Mouse (Mus musculus) forebrain, embryonic 15.5 days (tissue): ENCODE data around the gene Sdf4. TPM values are rescaled to one million over a fixed set of nuclear protein-coding genes. Genes with fewer than 3 reads are reported as not detected.

Experiments used
- ATAC-seq: fragments of 200-750 bp; cut with Nextera tagmentation; replicated peaks from 2 replicates; pipeline ENCODE4 v1.8.0; 2017; ENCODE audit warnings: mild to moderate bottlenecking, moderate TSS enrichment, moderate library complexity
- H3K27ac ChIP-seq: fragments of 300-500 bp; sonication (generic); replicated peaks from 2 replicates; pipeline ENCODE4 v1.5.1; 2015; ENCODE audit warnings: mild to moderate bottlenecking, inconsistent platforms
- H3K27me3 ChIP-seq: fragments of 300-500 bp; sonication (generic); 2 replicates; pipeline ENCODE4 v1.6.1; 2015; ENCODE audit warnings: inconsistent platforms
- H3K36me3 ChIP-seq: fragments of 300-500 bp; sonication (generic); 2 replicates; pipeline ENCODE4 v1.6.1; 2015; ENCODE audit warnings: mild to moderate bottlenecking, inconsistent platforms
- H3K4me1 ChIP-seq: fragments of 300-500 bp; sonication (generic); 2 replicates; pipeline ENCODE4 v1.6.1; 2015; ENCODE audit warnings: inconsistent platforms
- H3K4me2 ChIP-seq: fragments of 300-500 bp; sonication (generic); replicated peaks from 2 replicates; pipeline ENCODE4 v1.6.1; 2015; ENCODE audit warnings: mild to moderate bottlenecking, inconsistent platforms
- H3K4me3 ChIP-seq: fragments of 300-500 bp; sonication (generic); 2 replicates; pipeline ENCODE4 v1.5.1; 2015; ENCODE audit warnings: mild to moderate bottlenecking, inconsistent platforms
- H3K9ac ChIP-seq: fragments of 300-500 bp; sonication (generic); replicated peaks from 2 replicates; pipeline ENCODE4 v1.6.1; 2015; ENCODE audit warnings: mild to moderate bottlenecking, inconsistent platforms
- H3K9me3 ChIP-seq: fragments of 300-500 bp; sonication (generic); 2 replicates; pipeline ENCODE4 v1.6.1; 2016; ENCODE audit warnings: inconsistent platforms
- WGBS: fragments of 180-500 bp; shearing (Covaris S2); methylation state at CpG from one replicate; pipeline ENCODE4 v1.1.7; 2015; ENCODE audit warnings: mixed read lengths; 5-methylcytosine and 5-hydroxymethylcytosine counted together
- polyA plus RNA-seq: library from polyadenylated mRNA; unstranded; fragments of >200 nt; fragmentation: Nextera tagmentation; extraction: Ambion mirVana; gene quantifications from 2 replicates; pipeline ENCODE4 v1.2.1, GENCODE M21; 2015

The Sdf4 gene
- polyA plus RNA-seq, 1 experiment from 2014 or later = 114 TPM

DNA sequence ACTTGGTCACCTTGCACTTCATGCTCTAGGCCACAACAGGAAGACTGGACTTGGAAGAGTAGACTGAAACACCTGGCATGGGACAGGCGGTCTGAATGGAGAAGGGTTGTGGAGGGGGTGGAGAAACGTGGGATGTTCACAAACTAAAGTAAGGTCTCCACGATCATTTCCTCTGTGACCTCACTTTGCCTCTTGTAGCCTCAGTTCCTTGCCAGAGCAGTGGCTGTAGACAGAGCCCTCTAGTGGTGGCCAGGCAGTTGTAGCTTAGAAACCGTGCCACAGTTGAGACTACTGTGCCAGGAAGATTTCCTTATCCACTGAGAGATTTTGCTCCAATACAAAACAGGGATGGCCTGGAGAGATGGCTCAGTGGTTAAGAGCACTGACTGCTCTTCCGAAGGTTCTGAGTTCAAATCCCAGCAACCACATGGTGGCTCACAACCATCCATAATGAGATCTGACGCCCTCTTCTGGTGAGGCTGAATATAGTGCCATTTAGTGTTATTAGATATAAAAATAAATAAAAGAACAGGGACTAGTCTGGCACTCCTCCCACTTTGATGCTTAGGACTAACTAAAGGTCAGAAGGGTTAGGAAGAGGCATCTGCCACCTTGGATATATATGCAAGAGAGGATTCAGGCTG lies 40.9 kb downstream of the Sdf4 start:
- WGBS = 53% methylated on average over 6 of the region's 6 CpGs

DNA sequence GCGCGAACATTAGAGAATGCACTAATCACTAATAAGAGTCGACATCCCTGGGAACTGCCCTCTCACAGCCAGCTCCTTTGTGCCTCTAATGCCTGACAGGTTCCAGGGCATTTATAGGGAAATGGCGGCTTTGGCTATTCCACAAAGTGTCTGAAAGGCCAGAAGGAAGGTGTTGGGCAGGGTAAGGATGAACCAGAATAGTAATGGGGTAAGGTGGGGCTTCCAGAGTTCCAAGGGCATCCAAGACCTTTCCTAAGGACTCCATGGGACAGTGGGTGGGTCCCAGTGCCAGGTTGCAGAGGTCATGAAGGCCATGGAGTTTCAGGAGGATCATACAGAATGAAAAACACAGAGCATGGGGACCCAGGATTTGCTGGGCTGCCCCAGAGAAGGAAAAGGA lies 41.6 kb downstream of the Sdf4 start:
- Histone ChIP-seq H3K9ac (no peak overlapping the region), H3K36me3 (no peaks in the 10 kb centered on the region), H3K4me2 (no peak overlapping the region), H3K9me3 (no peaks in the 10 kb centered on the region), H3K4me1 (peaks cover 37% of the 10 kb centered on the region), H3K27ac (no peak overlapping the region), H3K4me3 (0 out of 2 replicates have a peak overlapping the region, but pooled peaks have one; percentile 23), H3K27me3 (peaks cover 21% of the 10 kb centered on the region)
- ATAC-seq = no peak
- 45% methylated on average over 4 of the region's 4 CpGs for WGBS

More for the DNA sequence above, 40.9 kb downstream of the Sdf4 start:
- H3K9me3 ChIP-seq = no peaks in the 10 kb centered on the region
- no peak for ATAC-seq
- H3K27ac ChIP-seq = no peak overlapping the region
- no peak overlapping the region for H3K9ac ChIP-seq
- H3K36me3 ChIP-seq = no peaks in the 10 kb centered on the region
- peaks cover 37% of the 10 kb centered on the region for H3K4me1 ChIP-seq
- peaks cover 21% of the 10 kb centered on the region for H3K27me3 ChIP-seq
- H3K4me3 ChIP-seq = no peak overlapping the region
- H3K4me2 ChIP-seq = no peak overlapping the region

DNA sequence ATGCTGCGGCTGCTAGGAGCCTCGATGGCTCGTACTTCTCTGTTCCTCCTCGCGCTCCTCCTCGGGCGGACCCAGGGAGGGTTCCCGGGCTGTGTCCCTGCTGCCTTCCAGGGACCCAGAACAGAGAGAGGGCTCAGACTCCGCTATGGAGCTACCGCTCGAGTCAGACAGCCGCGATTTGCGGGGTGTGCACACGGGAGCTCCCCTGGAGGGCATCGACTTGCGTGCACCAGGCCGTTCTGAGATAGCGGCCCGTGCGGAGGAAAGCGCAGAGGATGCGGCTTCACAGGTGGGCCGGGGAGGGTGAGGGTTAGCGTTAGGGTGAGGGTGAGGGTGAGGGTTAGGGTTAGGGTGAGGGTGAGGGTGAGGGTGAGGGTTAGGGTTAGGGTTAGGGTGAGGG lies 42.2 kb downstream of the Sdf4 start:
- no peaks in the 10 kb centered on the region for H3K36me3 ChIP-seq
- peak overlapping the region; percentile 23 for H3K4me3 ChIP-seq
- WGBS = 3% methylated on average over 25 of the region's 25 CpGs
- no peak for ATAC-seq
- no peak overlapping the region for H3K27ac ChIP-seq
- H3K9me3 ChIP-seq = no peaks in the 10 kb centered on the region
- H3K27me3 ChIP-seq = peaks cover 21% of the 10 kb centered on the region
- peaks cover 37% of the 10 kb centered on the region for H3K4me1 ChIP-seq
- peak overlapping the region; percentile 29; the same call in 1 of the 2 replicates for H3K9ac ChIP-seq
- H3K4me2 ChIP-seq = peak overlapping the region; percentile 36

DNA sequence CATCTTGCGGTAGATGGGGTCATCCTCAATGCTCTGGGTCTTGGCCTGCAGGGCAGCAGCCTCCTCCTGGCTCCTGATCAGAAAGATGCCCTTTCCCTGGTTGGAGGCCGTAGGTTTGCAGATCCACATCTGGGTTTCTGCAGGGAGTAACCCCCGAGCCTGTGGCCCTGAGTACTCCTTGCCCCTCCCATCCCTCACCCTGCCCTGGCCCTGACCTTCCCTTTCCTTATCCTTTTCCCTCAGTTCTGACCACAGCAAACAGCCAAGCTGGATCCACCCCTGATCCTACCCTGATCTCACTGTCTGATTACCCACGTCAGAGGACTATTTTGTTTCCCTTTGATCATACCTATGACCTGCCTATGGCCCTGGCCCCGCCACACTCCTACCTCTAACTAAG lies 52.1 kb downstream of the Sdf4 start:
- no peak overlapping the region for H3K27ac ChIP-seq
- WGBS = 78% methylated on average over 5 of the region's 5 CpGs

DNA sequence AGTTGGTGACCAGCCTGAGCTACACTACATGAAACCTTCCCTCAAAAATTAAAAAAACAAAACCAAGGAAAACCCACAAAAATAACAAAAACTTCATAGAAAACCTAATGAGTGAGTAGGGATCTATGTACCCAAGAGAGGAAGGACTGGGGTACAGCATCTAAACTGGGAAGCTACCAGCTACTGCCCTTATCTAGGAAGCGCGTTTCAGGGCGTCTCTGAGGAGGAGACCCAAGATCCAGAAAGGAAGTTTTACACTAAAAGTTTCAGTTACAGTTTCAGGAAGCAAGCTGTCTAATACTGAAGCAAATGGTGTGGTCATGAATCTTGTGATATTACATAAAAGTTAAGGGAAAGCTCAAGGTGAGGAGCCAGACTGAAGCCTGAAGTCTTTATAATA lies 57.1 kb downstream of the Sdf4 start:
- no peak for ATAC-seq
- Histone ChIP-seq H3K9me3 (no peaks in the 10 kb centered on the region), H3K4me2 (no peak overlapping the region), H3K36me3 (no peaks in the 10 kb centered on the region), H3K27ac (no peak overlapping the region), H3K4me1 (no peaks in the 10 kb centered on the region), H3K4me3 (no peak overlapping the region), H3K27me3 (no peaks in the 10 kb centered on the region), H3K9ac (no peak overlapping the region)
- 87% methylated on average over 3 of the region's 3 CpGs for WGBS

More for the DNA sequence above, 52.1 kb downstream of the Sdf4 start:
- no peaks in the 10 kb centered on the region for H3K4me1 ChIP-seq
- no peaks in the 10 kb centered on the region for H3K36me3 ChIP-seq
- H3K9me3 ChIP-seq = no peaks in the 10 kb centered on the region
- ATAC-seq = no peak
- no peak overlapping the region for H3K4me2 ChIP-seq
- H3K4me3 ChIP-seq = no peak overlapping the region
- no peaks in the 10 kb centered on the region for H3K27me3 ChIP-seq
- H3K9ac ChIP-seq = no peak overlapping the region

DNA sequence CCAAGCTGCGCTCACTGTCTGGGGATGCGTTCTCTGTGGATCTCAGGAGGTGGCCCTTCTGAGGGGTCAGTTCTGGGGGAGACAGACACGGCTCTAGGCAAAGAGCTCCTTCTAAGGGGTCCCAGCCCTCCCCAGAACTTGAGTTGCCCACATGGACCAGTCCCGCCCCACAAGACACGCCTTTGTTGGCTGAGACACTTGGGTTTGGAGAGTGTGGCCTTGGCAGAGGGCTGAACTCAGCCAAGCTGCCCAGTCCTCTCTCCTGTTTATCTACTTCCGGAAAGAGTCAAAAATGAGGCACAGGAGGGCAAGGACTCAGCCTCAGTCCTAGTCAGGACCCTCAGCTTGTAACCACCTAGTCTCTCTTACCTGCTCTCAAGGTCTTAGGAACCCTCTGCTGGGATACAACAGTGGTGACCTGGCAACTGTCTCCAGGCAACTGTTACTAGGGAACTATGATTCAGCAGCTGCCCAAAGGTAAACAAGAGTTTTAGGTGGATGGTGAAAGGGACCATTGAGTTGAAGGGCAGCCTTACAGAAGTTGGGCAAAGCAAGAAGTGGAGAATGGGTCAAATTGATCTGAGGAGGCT lies 57.8 kb downstream of the Sdf4 start:
- H3K4me1 ChIP-seq = no peaks in the 10 kb centered on the region
- no peak overlapping the region for H3K4me3 ChIP-seq
- H3K9me3 ChIP-seq = no peaks in the 10 kb centered on the region
- WGBS = 76% methylated on average over 6 of the region's 6 CpGs
- H3K36me3 ChIP-seq = no peaks in the 10 kb centered on the region
- H3K9ac ChIP-seq = no peak overlapping the region
- no peak overlapping the region for H3K4me2 ChIP-seq
- H3K27me3 ChIP-seq = no peaks in the 10 kb centered on the region
- ATAC-seq = no peak
- no peak overlapping the region for H3K27ac ChIP-seq

DNA sequence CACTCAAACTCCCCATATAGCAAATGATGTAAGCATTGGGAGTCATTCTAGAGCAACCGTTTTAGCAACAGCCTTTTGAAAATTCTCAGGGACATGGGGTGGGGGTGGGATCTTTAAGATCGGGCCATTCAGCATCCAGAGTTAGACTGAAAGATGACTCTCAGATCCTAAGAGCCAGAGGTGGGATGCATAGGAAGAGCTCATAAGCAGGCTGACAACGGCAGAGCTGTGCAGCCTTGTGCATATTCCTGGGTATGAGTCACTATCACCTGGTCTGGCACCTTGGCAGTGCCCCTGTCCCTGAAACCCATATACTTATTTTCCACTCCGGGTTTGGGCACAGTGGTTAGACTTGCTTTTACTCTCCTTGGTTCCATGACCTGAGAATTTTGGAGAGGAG lies 60.4 kb downstream of the Sdf4 start:
- Histone ChIP-seq H3K4me3 (no peak overlapping the region), H3K27me3 (no peaks in the 10 kb centered on the region), H3K9ac (no peak overlapping the region), H3K9me3 (no peaks in the 10 kb centered on the region), H3K4me1 (no peaks in the 10 kb centered on the region), H3K4me2 (no peak overlapping the region), H3K36me3 (no peaks in the 10 kb centered on the region), H3K27ac (no peak overlapping the region)
- WGBS = 88% methylated on average over 4 of the region's 4 CpGs
- no peak for ATAC-seq

DNA sequence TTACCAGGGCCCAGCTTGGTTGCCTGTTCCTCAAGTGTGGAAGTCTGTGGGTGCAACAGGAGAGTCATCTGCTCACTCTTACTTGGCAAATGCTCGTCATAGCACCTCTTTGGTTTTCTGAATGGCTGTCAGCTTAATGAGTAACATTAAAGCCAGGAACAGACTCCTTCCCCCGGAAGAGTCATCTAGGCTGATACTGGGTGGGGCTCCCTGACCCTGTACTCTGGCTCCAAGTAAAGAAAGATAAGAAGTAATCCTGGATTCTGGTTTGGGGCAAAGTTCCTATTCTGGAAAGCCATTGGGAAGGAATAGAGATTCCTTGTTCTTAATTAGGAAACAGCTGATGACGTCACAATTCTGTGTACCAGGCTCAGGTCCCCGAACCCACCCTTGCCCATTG lies 61.5 kb downstream of the Sdf4 start:
- ATAC-seq = no peak
- H3K36me3 ChIP-seq = no peaks in the 10 kb centered on the region
- no peak overlapping the region for H3K9ac ChIP-seq
- H3K27me3 ChIP-seq = no peaks in the 10 kb centered on the region
- no peaks in the 10 kb centered on the region for H3K9me3 ChIP-seq
- no peak overlapping the region for H3K4me3 ChIP-seq
- no peaks in the 10 kb centered on the region for H3K4me1 ChIP-seq
- WGBS = 77% methylated on average over 4 of the region's 4 CpGs
- H3K27ac ChIP-seq = no peak overlapping the region
- H3K4me2 ChIP-seq = no peak overlapping the region

DNA sequence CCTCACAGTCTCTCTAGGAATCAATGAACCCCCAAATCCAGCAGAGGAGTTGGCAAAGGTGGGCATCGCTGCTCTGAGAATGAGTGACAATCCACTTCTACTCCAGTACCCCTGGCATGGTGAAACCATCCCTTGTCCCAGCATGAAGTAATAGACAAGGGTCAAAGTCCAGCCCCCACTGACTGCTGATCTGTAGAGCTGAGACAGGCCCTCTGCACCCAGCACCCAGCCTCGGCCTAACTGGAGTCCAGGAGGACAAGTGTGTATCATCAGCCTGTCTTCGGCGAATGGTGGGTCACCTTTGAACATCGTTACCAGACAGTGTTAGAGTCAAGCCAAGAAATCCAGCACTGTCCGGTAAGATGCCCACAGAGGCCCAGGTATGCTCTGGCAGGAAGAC lies 61.9 kb downstream of the Sdf4 start:
- no peaks in the 10 kb centered on the region for H3K4me1 ChIP-seq
- H3K27ac ChIP-seq = no peak overlapping the region
- 91% methylated on average over 6 of the region's 6 CpGs for WGBS
- H3K27me3 ChIP-seq = no peaks in the 10 kb centered on the region
- H3K4me3 ChIP-seq = no peak overlapping the region
- no peak overlapping the region for H3K4me2 ChIP-seq
- H3K9ac ChIP-seq = no peak overlapping the region
- no peaks in the 10 kb centered on the region for H3K9me3 ChIP-seq
- no peaks in the 10 kb centered on the region for H3K36me3 ChIP-seq
- no peak for ATAC-seq

DNA sequence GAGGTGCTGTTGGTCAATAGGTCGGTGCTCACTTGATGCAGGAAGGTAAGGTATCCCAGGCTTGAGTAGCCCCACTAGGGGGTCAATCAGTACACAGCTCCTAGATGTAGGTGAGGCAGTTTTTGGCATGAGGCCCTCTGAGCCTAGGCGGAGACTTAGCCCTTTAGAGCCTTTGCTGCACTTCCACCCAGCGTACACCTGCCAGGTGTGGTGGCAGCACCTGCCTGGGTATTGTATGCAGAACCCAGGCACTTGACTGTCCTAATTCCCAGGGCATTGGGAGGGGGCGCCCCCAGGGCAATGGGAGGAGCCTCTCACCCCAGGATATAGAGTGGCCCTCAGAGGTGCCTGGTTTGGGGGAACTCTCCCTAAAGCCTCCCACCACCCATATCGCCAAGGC lies 62.5 kb downstream of the Sdf4 start:
- 93% methylated on average over 5 of the region's 5 CpGs for WGBS
- ATAC-seq = no peak

DNA sequence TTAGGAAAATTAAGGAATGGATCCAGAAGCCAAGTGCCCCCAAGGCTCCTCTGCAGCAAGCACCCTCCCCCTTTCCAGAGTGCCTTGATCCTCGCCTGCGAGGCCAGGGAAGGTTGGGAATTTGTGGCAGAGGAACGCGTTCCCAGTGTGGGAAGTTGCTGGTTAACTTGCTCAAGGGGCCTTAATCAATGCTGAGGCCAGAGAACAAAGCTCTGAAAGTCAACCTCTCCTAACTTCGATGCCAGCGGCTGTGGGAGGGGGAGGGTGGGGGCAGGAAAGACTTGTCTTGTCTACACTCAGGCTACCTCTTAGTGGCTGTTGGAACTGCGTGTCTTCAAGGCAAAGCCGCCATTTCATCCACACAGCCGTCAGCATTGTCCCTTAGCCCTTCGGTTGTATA lies 65.0 kb downstream of the Sdf4 start:
- ATAC-seq = no peak
- Histone ChIP-seq H3K9me3 (no peaks in the 10 kb centered on the region), H3K4me3 (no peak overlapping the region), H3K9ac (no peak overlapping the region), H3K4me1 (no peaks in the 10 kb centered on the region), H3K27ac (no peak overlapping the region), H3K36me3 (no peaks in the 10 kb centered on the region), H3K4me2 (no peak overlapping the region), H3K27me3 (no peaks in the 10 kb centered on the region)
- WGBS = 75% methylated on average over 10 of the region's 10 CpGs

More for the DNA sequence above, 62.5 kb downstream of the Sdf4 start:
- no peak overlapping the region for H3K4me2 ChIP-seq
- H3K36me3 ChIP-seq = no peaks in the 10 kb centered on the region
- no peak overlapping the region for H3K9ac ChIP-seq
- no peak overlapping the region for H3K4me3 ChIP-seq
- H3K27ac ChIP-seq = no peak overlapping the region
- H3K9me3 ChIP-seq = no peaks in the 10 kb centered on the region
- H3K4me1 ChIP-seq = no peaks in the 10 kb centered on the region
- H3K27me3 ChIP-seq = no peaks in the 10 kb centered on the region

DNA sequence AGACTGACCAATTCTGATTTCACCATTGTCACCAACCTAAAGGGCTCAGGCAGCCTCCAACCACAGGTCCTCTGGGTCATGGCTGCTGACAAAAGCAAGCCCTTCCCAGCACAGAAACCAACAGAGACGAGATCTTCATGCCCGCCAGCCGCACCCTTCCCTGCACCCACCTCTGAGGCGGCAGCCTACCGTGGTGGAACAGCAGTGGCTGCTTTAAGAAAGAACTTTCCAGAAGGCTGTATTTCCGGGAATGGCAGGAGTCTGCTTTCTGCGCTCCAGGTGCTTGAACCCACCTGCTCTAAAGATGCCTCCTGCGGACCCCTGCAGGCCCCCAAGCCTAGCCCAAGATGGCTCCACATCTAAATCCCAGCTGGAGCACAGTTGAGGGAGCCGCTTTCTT lies 66.2 kb downstream of the Sdf4 start:
- H3K36me3 ChIP-seq = no peaks in the 10 kb centered on the region
- no peak overlapping the region for H3K27ac ChIP-seq
- no peaks in the 10 kb centered on the region for H3K27me3 ChIP-seq
- no peak overlapping the region for H3K4me3 ChIP-seq
- no peaks in the 10 kb centered on the region for H3K9me3 ChIP-seq
- H3K4me1 ChIP-seq = no peaks in the 10 kb centered on the region
- ATAC-seq = no peak
- no peak overlapping the region for H3K9ac ChIP-seq
- WGBS = 76% methylated on average over 9 of the region's 9 CpGs
- no peak overlapping the region for H3K4me2 ChIP-seq

DNA sequence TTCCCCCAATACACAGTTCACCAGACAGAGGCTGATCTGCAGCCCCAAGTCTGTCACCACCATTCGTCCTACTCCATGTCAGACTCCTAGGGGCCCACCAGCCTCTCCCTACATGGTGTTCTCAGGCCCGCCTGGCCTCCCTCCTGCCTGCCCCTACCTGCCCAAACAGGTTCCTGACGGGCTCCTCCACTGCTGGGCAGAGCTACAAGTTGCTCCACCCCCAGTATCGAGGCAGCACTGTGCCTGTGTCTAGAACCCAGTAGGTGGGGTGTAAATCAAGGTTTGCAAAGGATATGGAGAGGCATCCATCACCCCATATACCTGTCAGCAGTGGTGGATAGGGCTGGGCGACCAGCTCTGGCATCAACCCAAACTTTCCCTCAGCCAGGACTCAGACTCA lies 66.6 kb downstream of the Sdf4 start, which contains the start of gene Ttll10:
Ttll10 (minus strand) TSS at position 154 of the 400 bp plus-strand sequence.
- no peak within 1 kb of the TSS for H3K4me2 ChIP-seq
- no peaks in the 10 kb centered on the region for H3K36me3 ChIP-seq
- no peak within 1 kb of the TSS for H3K9ac ChIP-seq
- 57% methylated on average over 5 of the region's 5 CpGs for WGBS
- H3K27me3 ChIP-seq = no peaks in the 10 kb centered on the region
- no peak within 1 kb of the TSS for H3K27ac ChIP-seq
- H3K4me3 ChIP-seq = no peak within 1 kb of the TSS
- no peak for ATAC-seq
- H3K4me1 ChIP-seq = no peaks in the 10 kb centered on the region
- no peaks in the 10 kb centered on the region for H3K9me3 ChIP-seq
